Mouse (Mus musculus) lung, embryonic 15.5 days (tissue): ENCODE results near the gene Mvb12a. TPM values are rescaled to one million over a fixed set of nuclear protein-coding genes. Genes with fewer than 3 reads are reported as not detected.

Experiments used
- ATAC-seq: fragments of 200-750 bp; cut with Nextera tagmentation; 2 replicates; pipeline ENCODE4 v1.8.0; 2017; ENCODE audit warnings: moderate number of reproducible peaks, borderline replicate concordance; ENCODE audit not compliant: low FRiP score, low TSS enrichment; ENCODE audit errors: extremely low read depth
- H3K27ac ChIP-seq: fragments of 300-500 bp; sonication (generic); 2 replicates; pipeline ENCODE4 v1.5.1; 2015; ENCODE audit warnings: moderate library complexity, mild to moderate bottlenecking, inconsistent platforms
- H3K27me3 ChIP-seq: fragments of 300-500 bp; sonication (generic); 2 replicates; pipeline ENCODE4 v1.6.1; 2015; ENCODE audit warnings: inconsistent platforms
- H3K36me3 ChIP-seq: fragments of 300-500 bp; sonication (generic); 2 replicates; pipeline ENCODE4 v1.6.1; 2015; ENCODE audit warnings: inconsistent platforms
- H3K4me1 ChIP-seq: fragments of 300-500 bp; sonication (generic); 2 replicates; pipeline ENCODE4 v1.6.1; 2015; ENCODE audit warnings: inconsistent platforms
- H3K4me2 ChIP-seq: fragments of 300-500 bp; sonication (generic); 2 replicates; pipeline ENCODE4 v1.6.1; 2015; ENCODE audit warnings: inconsistent platforms, mild to moderate bottlenecking, moderate library complexity
- H3K4me3 ChIP-seq: fragments of 300-500 bp; sonication (generic); 2 replicates; pipeline ENCODE4 v1.5.1; 2015; ENCODE audit warnings: mild to moderate bottlenecking, inconsistent platforms
- H3K9ac ChIP-seq: fragments of 300-500 bp; sonication (generic); 2 replicates; pipeline ENCODE4 v1.6.1; 2015; ENCODE audit warnings: inconsistent platforms
- H3K9me3 ChIP-seq: fragments of 300-500 bp; sonication (generic); 2 replicates; pipeline ENCODE4 v1.6.1; 2016; ENCODE audit warnings: inconsistent platforms
- WGBS: fragments of 180-500 bp; shearing (Covaris S2); methylation state at CpG from one replicate; pipeline ENCODE4 v1.1.7; 2015; 5-methylcytosine and 5-hydroxymethylcytosine counted together
- polyA plus RNA-seq: library from polyadenylated mRNA; unstranded; fragments of >200 nt; fragmentation: Nextera tagmentation; extraction: Ambion mirVana; gene quantifications from 2 replicates; pipeline ENCODE4 v1.2.1, GENCODE M21; 2015

Mvb12a gene
- polyA plus RNA-seq, result 95.2 and 96.6 TPM in 2 replicates

GRCm38 (mm10) chr8:71542632-71543343, at the start of gene Mvb12a:
Mvb12a (plus strand) TSS chr8:71542922.
- no peaks in the 10 kb centered on the region for H3K27me3 ChIP-seq
- H3K4me2 ChIP-seq, result peak within 1 kb of the TSS; percentile 93
- peaks cover 21% of the 10 kb centered on the region; the same call in 1 of the 2 replicates for H3K36me3 ChIP-seq
- H3K4me3 ChIP-seq, result peak within 1 kb of the TSS; percentile 85
- ATAC-seq, result peak; percentile 97
- peak within 1 kb of the TSS; percentile 79 for H3K9ac ChIP-seq
- H3K4me1 ChIP-seq, result peaks cover 16% of the 10 kb centered on the region
- WGBS, result under 1% methylated on average over 55 of the region's 55 CpGs
- H3K27ac ChIP-seq, result peak within 1 kb of the TSS; percentile 24; the same call in 1 of the 2 replicates
- H3K9me3 ChIP-seq, result no peaks in the 10 kb centered on the region

GRCm38 (mm10) chr8:71495039-71495438, 47.7 kb upstream of the Mvb12a start:
- Histone ChIP-seq H3K9ac (no peak overlapping the region), H3K4me2 (peak overlapping the region; percentile 46), H3K4me1 (peaks cover 53% of the 10 kb centered on the region), H3K27me3 (no peaks in the 10 kb centered on the region), H3K4me3 (peak overlapping the region; percentile 14; the same call in 1 of the 2 replicates), H3K27ac (peak overlapping the region; percentile 83; the same call in 1 of the 2 replicates), H3K9me3 (no peaks in the 10 kb centered on the region), H3K36me3 (peaks cover 27% of the 10 kb centered on the region)
- 10% methylated on average over 16 of the region's 16 CpGs for WGBS
- ATAC-seq, result peak; percentile 46

- no peak overlapping the region for H3K9ac ChIP-seq
- 71% methylated on average over 5 of the region's 5 CpGs for WGBS
- peaks cover 52% of the 10 kb centered on the region for H3K4me1 ChIP-seq
These were observed 46.9 kb upstream of the Mvb12a start for GRCm38 (mm10) chr8:71495811-71496210.

GRCm38 (mm10) chr8:71496481-71496880, 46.2 kb upstream of the Mvb12a start:
- Histone ChIP-seq H3K27me3 (no peaks in the 10 kb centered on the region), H3K4me3 (no peak overlapping the region), H3K27ac (peak overlapping the region; percentile 83), H3K4me1 (peaks cover 52% of the 10 kb centered on the region), H3K9me3 (no peaks in the 10 kb centered on the region), H3K4me2 (no peak overlapping the region), H3K9ac (no peak overlapping the region), H3K36me3 (peaks cover 23% of the 10 kb centered on the region)
- 24% methylated on average over 11 of the region's 11 CpGs for WGBS
- ATAC-seq, result peak; percentile 65

More at GRCm38 (mm10) chr8:71495811-71496210, 46.9 kb upstream of the Mvb12a start:
- no peak overlapping the region for H3K4me3 ChIP-seq
- no peaks in the 10 kb centered on the region for H3K27me3 ChIP-seq
- ATAC-seq, result no peak
- H3K36me3 ChIP-seq, result peaks cover 23% of the 10 kb centered on the region
- H3K4me2 ChIP-seq, result no peak overlapping the region
- no peaks in the 10 kb centered on the region for H3K9me3 ChIP-seq
- H3K27ac ChIP-seq, result peak overlapping the region; percentile 83

- Histone ChIP-seq H3K36me3 (peaks cover 18% of the 10 kb centered on the region), H3K27me3 (no peaks in the 10 kb centered on the region), H3K4me3 (no peak overlapping the region), H3K9ac (no peak overlapping the region), H3K4me2 (no peak overlapping the region), H3K9me3 (no peaks in the 10 kb centered on the region), H3K4me1 (peaks cover 52% of the 10 kb centered on the region), H3K27ac (peak overlapping the region; percentile 83)
- WGBS, result 83% methylated on average over 1 of the region's 1 CpGs
- no peak for ATAC-seq
These were observed 45.6 kb upstream of the Mvb12a start for GRCm38 (mm10) chr8:71497077-71497645.

- Histone ChIP-seq H3K27ac (peak overlapping the region; percentile 72), H3K4me1 (peaks cover 52% of the 10 kb centered on the region), H3K4me2 (peak overlapping the region; percentile 11; the same call in 1 of the 2 replicates), H3K36me3 (peaks cover 10% of the 10 kb centered on the region), H3K4me3 (no peak overlapping the region), H3K27me3 (no peaks in the 10 kb centered on the region), H3K9ac (peak overlapping the region; percentile 8; the same call in 1 of the 2 replicates), H3K9me3 (no peaks in the 10 kb centered on the region)
- 0 out of 2 replicates have a peak, but pooled peaks have one; percentile 7 for ATAC-seq
- WGBS, result 18% methylated on average over 15 of the region's 15 CpGs
These were observed 44.7 kb upstream of the Mvb12a start for GRCm38 (mm10) chr8:71497881-71498501.

- Histone ChIP-seq H3K27ac (peak overlapping the region; percentile 72), H3K9me3 (no peaks in the 10 kb centered on the region), H3K27me3 (no peaks in the 10 kb centered on the region), H3K4me1 (peaks cover 52% of the 10 kb centered on the region), H3K4me2 (peak overlapping the region; percentile 11; the same call in 1 of the 2 replicates), H3K4me3 (no peak overlapping the region), H3K36me3 (peaks cover 2% of the 10 kb centered on the region; the same call in 1 of the 2 replicates), H3K9ac (no peak overlapping the region)
- WGBS, result 15% methylated on average over 16 of the region's 16 CpGs
- ATAC-seq, result peak; percentile 7
These were observed 43.7 kb upstream of the Mvb12a start for GRCm38 (mm10) chr8:71498816-71499690.

- H3K9me3 ChIP-seq, result no peaks in the 10 kb centered on the region
- ATAC-seq, result no peak
- no peaks in the 10 kb centered on the region for H3K36me3 ChIP-seq
- H3K4me2 ChIP-seq, result no peak overlapping the region
- H3K4me1 ChIP-seq, result peaks cover 23% of the 10 kb centered on the region
- no peak overlapping the region for H3K9ac ChIP-seq
- no peak overlapping the region for H3K4me3 ChIP-seq
- 0 out of 2 replicates have a peak overlapping the region, but pooled peaks have one; percentile 2 for H3K27ac ChIP-seq
- H3K27me3 ChIP-seq, result peaks cover 31% of the 10 kb centered on the region
- 88% methylated on average over 4 of the region's 4 CpGs for WGBS
These were observed 38.4 kb upstream of the Mvb12a start for GRCm38 (mm10) chr8:71504349-71504748.

GRCm38 (mm10) chr8:71505326-71505725, 37.4 kb upstream of the Mvb12a start:
- Histone ChIP-seq H3K4me1 (peaks cover 18% of the 10 kb centered on the region), H3K4me2 (no peak overlapping the region), H3K27me3 (peaks cover 39% of the 10 kb centered on the region), H3K27ac (no peak overlapping the region), H3K36me3 (no peaks in the 10 kb centered on the region), H3K4me3 (no peak overlapping the region), H3K9ac (no peak overlapping the region), H3K9me3 (no peaks in the 10 kb centered on the region)
- ATAC-seq, result no peak
- WGBS, result 86% methylated on average over 4 of the region's 4 CpGs

- WGBS, result 74% methylated on average over 4 of the region's 4 CpGs
- peaks cover 40% of the 10 kb centered on the region for H3K27me3 ChIP-seq
- H3K9me3 ChIP-seq, result no peaks in the 10 kb centered on the region
- H3K4me2 ChIP-seq, result no peak overlapping the region
- ATAC-seq, result no peak
- H3K4me1 ChIP-seq, result peaks cover 18% of the 10 kb centered on the region
- no peaks in the 10 kb centered on the region for H3K36me3 ChIP-seq
- no peak overlapping the region for H3K27ac ChIP-seq
- H3K9ac ChIP-seq, result no peak overlapping the region
- H3K4me3 ChIP-seq, result no peak overlapping the region
These were observed 36.7 kb upstream of the Mvb12a start for GRCm38 (mm10) chr8:71505979-71506378.

- no peaks in the 10 kb centered on the region for H3K9me3 ChIP-seq
- H3K4me1 ChIP-seq, result peaks cover 26% of the 10 kb centered on the region
- no peak overlapping the region for H3K27ac ChIP-seq
- peak overlapping the region; percentile 39 for H3K4me3 ChIP-seq
- peaks cover 48% of the 10 kb centered on the region for H3K27me3 ChIP-seq
- no peak overlapping the region for H3K9ac ChIP-seq
- H3K4me2 ChIP-seq, result peak overlapping the region; percentile 58
- under 1% methylated on average over 61 of the region's 61 CpGs for WGBS
- H3K36me3 ChIP-seq, result no peaks in the 10 kb centered on the region
- ATAC-seq, result peak; percentile 67
These were observed 35.1 kb upstream of the Mvb12a start for GRCm38 (mm10) chr8:71507589-71508104.
